Mouse (Mus musculus) naive thymus-derived CD4-positive, alpha-beta T cell, adult 2 months (primary cell): ENCODE data around the gene Nedd4.

ENCODE experiments used
- DNase-seq: peaks from one replicate; pipeline ENCODE4 v3.0.0-alpha.2; 2011; ENCODE audit warnings: low read depth

Nedd4 gene

GRCm38 (mm10) chr9:72721221-72721620 is 59.1 kb downstream of the Nedd4 start:
- DNase-seq, result no peak

- DNase-seq, result no peak
Measured at GRCm38 (mm10) chr9:72722622-72723021, 60.5 kb downstream of the Nedd4 start.

GRCm38 (mm10) chr9:72724491-72725221 is 62.5 kb downstream of the Nedd4 start:
- DNase-seq, result peak; percentile 17

GRCm38 (mm10) chr9:72733966-72734365 is 71.8 kb downstream of the Nedd4 start:
- DNase-seq, result peak; percentile 71

- DNase-seq, result peak; percentile 77
Measured at GRCm38 (mm10) chr9:72735822-72736410, 73.8 kb downstream of the Nedd4 start.

- no peak for DNase-seq
Measured at GRCm38 (mm10) chr9:72741206-72741605, 79.1 kb downstream of the Nedd4 start.

GRCm38 (mm10) chr9:72746278-72746677 is 84.1 kb downstream of the Nedd4 start:
- DNase-seq, result no peak

- DNase-seq, result no peak
Measured at GRCm38 (mm10) chr9:72750272-72750671, 88.1 kb downstream of the Nedd4 start.

GRCm38 (mm10) chr9:72752656-72753055 is 90.5 kb downstream of the Nedd4 start:
- no peak for DNase-seq

GRCm38 (mm10) chr9:72753741-72754140 is 91.6 kb downstream of the Nedd4 start:
- DNase-seq, result no peak

- DNase-seq, result no peak
Measured at GRCm38 (mm10) chr9:72757143-72757542, 95.0 kb downstream of the Nedd4 start.

GRCm38 (mm10) chr9:72758705-72759131 is 96.6 kb downstream of the Nedd4 start:
- DNase-seq, result no peak

- no peak for DNase-seq
Measured at GRCm38 (mm10) chr9:72763050-72763718, 101.0 kb downstream of the Nedd4 start.

GRCm38 (mm10) chr9:72766789-72767349 is 104.7 kb downstream of the Nedd4 start:
- DNase-seq, result peak; percentile 90

- no peak for DNase-seq
Measured at GRCm38 (mm10) chr9:72775022-72775421, 112.9 kb downstream of the Nedd4 start.

GRCm38 (mm10) chr9:72779004-72779403 is 116.9 kb downstream of the Nedd4 start:
- DNase-seq, result no peak

GRCm38 (mm10) chr9:72779733-72780132 is 117.6 kb downstream of the Nedd4 start:
- no peak for DNase-seq

GRCm38 (mm10) chr9:72780694-72781093 is 118.5 kb downstream of the Nedd4 start:
- DNase-seq, result no peak

- no peak for DNase-seq
Measured at GRCm38 (mm10) chr9:72781466-72781865, 119.3 kb downstream of the Nedd4 start.

GRCm38 (mm10) chr9:72782121-72782520 is 120.0 kb downstream of the Nedd4 start:
- DNase-seq, result no peak

- no peak for DNase-seq
Measured at GRCm38 (mm10) chr9:72787732-72788131, 125.6 kb downstream of the Nedd4 start.

GRCm38 (mm10) chr9:72790530-72791212 is 128.5 kb downstream of the Nedd4 start:
- no peak for DNase-seq
